Mouse (Mus musculus) spleen, adult 2 months (tissue): ENCODE measurements around the gene Olfr31.

Source experiments
- CTCF ChIP-seq: fragments of 200-500 bp; IDR thresholded peaks from 2 replicates; pipeline ENCODE4 v1.5.1; 2011; ENCODE audit warnings: mild to moderate bottlenecking, inconsistent platforms; ENCODE audit not compliant: insufficient read depth, insufficient read length, insufficient replicate concordance; ENCODE audit errors: extremely low read depth
- POLR2A ChIP-seq: fragments of 200-500 bp; IDR thresholded peaks from 2 replicates; pipeline ENCODE4 v1.6.1; 2011; ENCODE audit warnings: low read depth, low read length, inconsistent platforms

DNA sequence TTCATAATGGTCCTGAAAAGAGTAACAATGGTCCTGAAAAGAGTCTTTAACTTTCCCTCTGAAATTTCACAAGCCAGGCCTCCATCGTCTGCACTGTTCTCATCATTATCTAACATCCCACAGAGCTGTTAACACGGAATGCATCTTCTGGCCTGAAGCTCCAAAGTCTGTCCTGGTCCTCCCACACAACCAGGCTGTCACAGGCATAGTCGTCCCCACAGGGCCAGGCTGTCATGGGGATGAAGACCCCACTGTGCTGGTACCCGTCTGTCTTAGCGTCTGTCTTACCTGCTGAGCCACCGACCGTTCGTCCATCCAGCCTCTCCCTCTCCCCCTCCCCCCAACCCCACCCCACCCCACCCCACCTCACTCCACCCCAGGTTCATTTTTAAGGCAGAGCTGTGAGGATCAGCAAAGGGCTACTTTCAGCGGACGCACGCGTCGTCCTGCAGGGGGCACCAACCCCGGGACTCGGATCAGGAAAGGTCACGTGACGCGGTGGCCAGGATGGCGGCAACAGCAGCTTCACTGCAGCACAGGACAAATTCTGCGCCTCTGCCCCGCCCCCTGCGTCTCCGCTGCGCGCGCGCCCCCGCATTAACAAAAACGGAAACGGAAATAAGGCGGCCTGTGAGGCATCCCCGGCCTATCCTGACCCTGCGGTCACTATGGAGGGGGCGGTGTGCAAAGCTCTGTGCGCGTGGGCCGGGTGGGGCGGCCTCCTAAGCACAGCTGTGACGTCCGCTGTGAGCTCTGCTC, 22.7 kb downstream of the Olfr31 start:
- TF ChIP-seq CTCF (peak; percentile 57; the same call in 1 of the 2 replicates), POLR2A (no peak; the same call in 1 of the 2 replicates)
